Comparison of ENCODE assay signal across 11 mouse cellular contexts in the genomic region with DNA sequence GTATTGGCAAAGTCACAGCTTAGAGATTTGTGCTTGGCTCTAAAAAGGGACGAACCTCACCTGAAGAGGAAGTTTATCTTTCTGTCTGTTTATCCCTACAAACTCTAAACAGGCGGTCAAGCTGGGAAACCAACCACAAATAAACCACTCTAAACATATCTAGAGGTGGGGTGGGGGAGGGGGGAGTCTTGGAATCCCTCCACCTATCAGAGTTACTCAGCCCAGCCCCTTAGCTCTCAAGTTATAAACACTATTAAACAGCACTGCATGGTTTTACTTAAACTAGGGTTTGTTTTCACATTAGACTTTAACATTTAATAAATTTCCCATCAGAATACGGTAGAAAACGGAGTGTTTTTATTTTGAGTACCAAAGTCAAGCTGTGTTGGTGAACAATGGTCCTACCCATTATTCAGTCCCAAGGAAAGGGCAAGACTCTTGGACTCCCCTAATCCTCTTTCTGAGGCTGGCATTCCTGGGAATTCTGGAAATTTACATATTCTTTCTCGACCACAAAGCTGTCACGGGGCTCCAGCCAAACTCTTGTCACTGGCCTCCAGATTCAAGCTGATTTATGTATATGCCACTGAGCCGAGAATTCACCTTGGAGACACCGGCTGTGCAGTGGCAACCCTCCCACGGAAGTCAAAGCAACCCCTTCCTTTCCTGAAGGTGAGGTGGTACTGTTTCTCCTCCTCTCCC.
A peak's percentile ranks its signal among the peaks of the same experiment; 100 is the strongest.
DNase-seq lines count a peak whose midpoint lies in the region; ATAC-seq lines count a peak whose summit lies in the region.
"Had no signal": no experiment of that assay in that cellular context is flagged by ENCODE, and none has a peak within 500 bp of the region (broad histone marks: within the 10 kb centered on the region; RNA-seq: fewer than 3 reads in every experiment).

No protein-coding gene starts in this region.

- H3K4me2 ChIP-seq in kidney, embryonic 16.5 days (replicated peaks; ENCODE audit: low read depth, low read length) = no peak overlapping the region
- peak overlapping the region; percentile 29; the same call in 1 of the 2 replicates for H3K4me2 ChIP-seq in neural tube, embryonic 12.5 days (replicated peaks)
- H3K4me2 ChIP-seq: liver, embryonic 13.5 days had no signal

- H3K36me3 ChIP-seq in forebrain, embryonic 10.5 days (replicated peaks) = no peaks in the 10 kb centered on the region
- no peaks in the 10 kb centered on the region for H3K36me3 ChIP-seq in kidney, embryonic 16.5 days (ENCODE audit: insufficient read depth, low read length)
- H3K36me3 ChIP-seq in neural tube, embryonic 12.5 days = no peaks in the 10 kb centered on the region
- H3K36me3 ChIP-seq: liver, embryonic 13.5 days had no signal

- 21% methylated on average over 9 of the region's 9 CpGs for WGBS in forebrain, embryonic 10.5 days
- WGBS in kidney, embryonic 16.5 days = 25% methylated on average over 9 of the region's 9 CpGs
- 21% methylated on average over 9 of the region's 9 CpGs for WGBS in neural tube, embryonic 12.5 days

- H3K27ac ChIP-seq in forebrain, embryonic 10.5 days = peak overlapping the region; percentile 75
- no peak overlapping the region for H3K27ac ChIP-seq in kidney, embryonic 16.5 days (ENCODE audit: low read length)
- H3K27ac ChIP-seq in neural tube, embryonic 12.5 days = peak overlapping the region; percentile 3; the same call in 1 of the 2 replicates
- H3K27ac ChIP-seq: gastrocnemius, adult 2 months; liver, embryonic 13.5 days had no signal

- no peaks in the 10 kb centered on the region for H3K9me3 ChIP-seq in forebrain, embryonic 10.5 days
- H3K9me3 ChIP-seq in kidney, embryonic 16.5 days (ENCODE audit: low read length) = no peaks in the 10 kb centered on the region
- H3K9me3 ChIP-seq in neural tube, embryonic 12.5 days = no peaks in the 10 kb centered on the region
- H3K9me3 ChIP-seq: liver, embryonic 13.5 days had no signal

- peak; percentile 62 for ATAC-seq in kidney, embryonic 16.5 days (ENCODE audit: low FRiP score, low TSS enrichment)
- ATAC-seq in neural tube, embryonic 12.5 days (ENCODE audit: low FRiP score, low read depth) = peak; percentile 22; the same call in 1 of the 2 replicates

- H3K27me3 ChIP-seq in forebrain, embryonic 10.5 days (ENCODE audit: poor library complexity, severe bottlenecking) = no peaks in the 10 kb centered on the region
- no peaks in the 10 kb centered on the region for H3K27me3 ChIP-seq in kidney, embryonic 16.5 days (ENCODE audit: insufficient read depth, low read length)
- no peaks in the 10 kb centered on the region for H3K27me3 ChIP-seq in neural tube, embryonic 12.5 days (replicated peaks)
- H3K27me3 ChIP-seq: liver, embryonic 13.5 days had no signal

- H3K9ac ChIP-seq in kidney, embryonic 16.5 days (replicated peaks; ENCODE audit: low read length) = no peak overlapping the region
- no peak overlapping the region for H3K9ac ChIP-seq in neural tube, embryonic 12.5 days
- H3K9ac ChIP-seq: liver, embryonic 13.5 days had no signal

- intact Hi-C loops in left cerebral cortex, postnatal 4 days (cut with DNase I) = no loop called here

- DNase-seq in left cerebral cortex, postnatal 4 days = peak; percentile 53
- DNase-seq in left cerebral cortex, adult 9 months (ENCODE audit: low spot score in 2 of 2) = no peak
- no peak for DNase-seq in forebrain, embryonic 10.5 days (ENCODE audit: extremely low spot score, low spot score)
- no peak for DNase-seq in gastrocnemius, postnatal 10 days
- no peak for DNase-seq in cerebellum, adult 8-10 months
- DNase-seq in right cerebral cortex, postnatal 36 days (ENCODE audit: low spot score in 2 of 2) = no peak
- DNase-seq: gastrocnemius, adult 2 months; liver, embryonic 13.5 days; spleen, adult 18-20 months had no signal

- 0 out of 2 replicates have a peak overlapping the region, but pooled peaks have one; percentile 13 for H3K4me3 ChIP-seq in forebrain, embryonic 10.5 days
- H3K4me3 ChIP-seq in kidney, embryonic 16.5 days (ENCODE audit: low read length) = no peak overlapping the region
- no peak overlapping the region for H3K4me3 ChIP-seq in neural tube, embryonic 12.5 days
- H3K4me3 ChIP-seq: gastrocnemius, adult 2 months; liver, embryonic 13.5 days had no signal

- H3K4me1 ChIP-seq in forebrain, embryonic 10.5 days = peaks cover 84% of the 10 kb centered on the region
- H3K4me1 ChIP-seq in kidney, embryonic 16.5 days (ENCODE audit: insufficient read depth, low read length) = peaks cover 27% of the 10 kb centered on the region
- H3K4me1 ChIP-seq in neural tube, embryonic 12.5 days = peaks cover 49% of the 10 kb centered on the region
- H3K4me1 ChIP-seq: liver, embryonic 13.5 days had no signal
